Mouse (Mus musculus) hindbrain, embryonic 11.5 days (tissue): ENCODE data around the gene Mapk12. TPM values are rescaled to one million over a fixed set of nuclear protein-coding genes. Genes with fewer than 3 reads are reported as not detected.

Experiments used
- ATAC-seq: fragments of 200-750 bp; cut with Nextera tagmentation; 2 replicates; pipeline ENCODE4 v1.8.0; 2017; ENCODE audit warnings: mild to moderate bottlenecking, moderate TSS enrichment, moderate library complexity; ENCODE audit not compliant: low FRiP score
- DNase-seq: peaks from one replicate; pipeline ENCODE4 v3.0.0-alpha.2; 2015; ENCODE audit warnings: low spot score
- H3K27ac ChIP-seq: fragments of 300-500 bp; sonication (generic); 2 replicates; pipeline ENCODE4 v1.5.1; 2014; ENCODE audit warnings: mild to moderate bottlenecking, low read depth, low read length
- H3K27me3 ChIP-seq: fragments of 300-500 bp; sonication (generic); 2 replicates; pipeline ENCODE4 v1.6.1; 2014; ENCODE audit warnings: mild to moderate bottlenecking, low read length, moderate library complexity, mixed read lengths; ENCODE audit not compliant: control insufficient read depth, insufficient read depth
- H3K36me3 ChIP-seq: fragments of 300-500 bp; sonication (generic); 2 replicates; pipeline ENCODE4 v1.6.1; 2014; ENCODE audit warnings: mild to moderate bottlenecking, low read length, moderate library complexity, mixed read lengths; ENCODE audit not compliant: control insufficient read depth, insufficient read depth
- H3K4me1 ChIP-seq: fragments of 300-500 bp; sonication (generic); replicated peaks from 2 replicates; pipeline ENCODE4 v1.6.1; 2014; ENCODE audit warnings: low read length, mixed read lengths; ENCODE audit not compliant: control insufficient read depth, insufficient read depth
- H3K4me2 ChIP-seq: fragments of 300-500 bp; sonication (generic); replicated peaks from 2 replicates; pipeline ENCODE4 v1.6.1; 2014; ENCODE audit warnings: mild to moderate bottlenecking, low read depth, low read length
- H3K4me3 ChIP-seq: fragments of 300-500 bp; sonication (generic); 2 replicates; pipeline ENCODE4 v1.5.1; 2014; ENCODE audit warnings: low read depth, low read length
- H3K9ac ChIP-seq: fragments of 300-500 bp; sonication (generic); 2 replicates; pipeline ENCODE4 v1.6.1; 2014; ENCODE audit warnings: low read depth, low read length
- H3K9me3 ChIP-seq: fragments of 300-500 bp; sonication (generic); 2 replicates; pipeline ENCODE4 v1.6.1; 2016; ENCODE audit warnings: low read length; ENCODE audit not compliant: control insufficient read depth
- WGBS: fragments of 180-500 bp; shearing (Covaris S2); extraction: QIAGEN DNeasy Blood & Tissue Kit; methylation state at CpG from one replicate; pipeline ENCODE4 v1.1.7; 2014; 5-methylcytosine and 5-hydroxymethylcytosine counted together
- polyA plus RNA-seq: library from polyadenylated mRNA; unstranded; fragments of >200 nt; fragmentation: Nextera tagmentation; extraction: Ambion mirVana; gene quantifications from 2 replicates; pipeline ENCODE4 v1.2.1, GENCODE M21; 2014

Mapk12 gene
- polyA plus RNA-seq, 1 experiment from 2014 or later, result 16.5 TPM

GRCm38 (mm10) chr15:89173024-89173905 is 32.8 kb upstream of the Mapk12 start:
- Histone ChIP-seq H3K27me3 (no peaks in the 10 kb centered on the region), H3K9ac (peak overlapping the region; percentile 73), H3K27ac (peak overlapping the region; percentile 53), H3K4me1 (peaks cover 30% of the 10 kb centered on the region), H3K9me3 (no peaks in the 10 kb centered on the region), H3K4me2 (peak overlapping the region; percentile 100), H3K4me3 (peak overlapping the region; percentile 52), H3K36me3 (no peaks in the 10 kb centered on the region)
- under 1% methylated on average over 62 of the region's 65 CpGs for WGBS
- ATAC-seq, result peak; percentile 34
- peak; percentile 72 for DNase-seq

- H3K36me3 ChIP-seq, result no peaks in the 10 kb centered on the region
- H3K9ac ChIP-seq, result peak overlapping the region; percentile 73
- peak overlapping the region; percentile 52 for H3K4me3 ChIP-seq
- no peaks in the 10 kb centered on the region for H3K9me3 ChIP-seq
- no peak for DNase-seq
- ATAC-seq, result no peak
- peak overlapping the region; percentile 53; the same call in 1 of the 2 replicates for H3K27ac ChIP-seq
- peaks cover 28% of the 10 kb centered on the region for H3K4me1 ChIP-seq
- H3K4me2 ChIP-seq, result peak overlapping the region; percentile 100
- WGBS, result 38% methylated on average over 17 of the region's 17 CpGs
- H3K27me3 ChIP-seq, result no peaks in the 10 kb centered on the region
Measured at GRCm38 (mm10) chr15:89172276-89172935, 31.9 kb upstream of the Mapk12 start.

- ATAC-seq (no peak), DNase-seq (no peak)
- WGBS, result 87% methylated on average over 5 of the region's 5 CpGs
- Histone ChIP-seq H3K4me1 (peaks cover 22% of the 10 kb centered on the region), H3K9ac (no peak overlapping the region), H3K27me3 (no peaks in the 10 kb centered on the region), H3K36me3 (peaks cover 6% of the 10 kb centered on the region; the same call in 1 of the 2 replicates), H3K9me3 (no peaks in the 10 kb centered on the region), H3K4me3 (no peak overlapping the region), H3K4me2 (no peak overlapping the region), H3K27ac (no peak overlapping the region)
Measured at GRCm38 (mm10) chr15:89171526-89172051, 31.1 kb upstream of the Mapk12 start.

GRCm38 (mm10) chr15:89170102-89170501 is 29.6 kb upstream of the Mapk12 start:
- DNase-seq (no peak), ATAC-seq (no peak)
- H3K27me3 ChIP-seq, result no peaks in the 10 kb centered on the region
- no peaks in the 10 kb centered on the region for H3K9me3 ChIP-seq
- H3K9ac ChIP-seq, result no peak overlapping the region
- peaks cover 22% of the 10 kb centered on the region for H3K4me1 ChIP-seq
- no peak overlapping the region for H3K4me3 ChIP-seq
- WGBS, result 65% methylated on average over 3 of the region's 3 CpGs
- H3K36me3 ChIP-seq, result peaks cover 13% of the 10 kb centered on the region; the same call in 1 of the 2 replicates
- H3K27ac ChIP-seq, result 0 out of 2 replicates have a peak overlapping the region, but pooled peaks have one; percentile 11
- H3K4me2 ChIP-seq, result no peak overlapping the region

- no peak overlapping the region for H3K9ac ChIP-seq
- 6% methylated on average over 10 of the region's 10 CpGs for WGBS
Measured at GRCm38 (mm10) chr15:89169431-89169830, 28.9 kb upstream of the Mapk12 start.

DNA sequence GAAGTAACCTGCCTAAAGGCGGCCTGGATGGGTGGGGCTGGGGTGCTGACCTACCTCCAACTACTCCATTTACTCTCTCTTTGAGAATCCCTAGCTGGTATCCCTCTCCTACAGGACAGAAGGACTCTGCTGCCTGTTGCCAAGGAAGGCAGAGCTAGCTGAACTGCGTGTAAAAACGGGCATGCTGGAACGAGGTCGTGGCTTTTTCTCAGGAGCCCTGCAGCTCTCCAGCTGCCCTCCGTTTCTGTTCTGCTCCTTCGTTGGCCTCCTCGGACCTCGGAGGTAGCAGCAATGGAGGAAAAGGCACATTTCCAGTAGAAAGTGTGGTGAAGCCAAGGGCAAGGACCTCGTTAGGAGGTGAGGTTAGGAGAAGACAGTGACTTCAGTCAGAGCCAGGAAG is 28.4 kb upstream of the Mapk12 start:
- Histone ChIP-seq H3K4me1 (peaks cover 19% of the 10 kb centered on the region), H3K4me3 (no peak overlapping the region), H3K9ac (no peak overlapping the region), H3K9me3 (no peaks in the 10 kb centered on the region), H3K27ac (no peak overlapping the region), H3K4me2 (no peak overlapping the region), H3K27me3 (no peaks in the 10 kb centered on the region), H3K36me3 (peaks cover 23% of the 10 kb centered on the region)
- ATAC-seq, result no peak
- no peak for DNase-seq
- 62% methylated on average over 10 of the region's 10 CpGs for WGBS

More at GRCm38 (mm10) chr15:89169431-89169830, 28.9 kb upstream of the Mapk12 start:
- Histone ChIP-seq H3K27ac (no peak overlapping the region), H3K27me3 (no peaks in the 10 kb centered on the region), H3K4me2 (no peak overlapping the region), H3K4me3 (no peak overlapping the region), H3K4me1 (peaks cover 22% of the 10 kb centered on the region), H3K36me3 (peaks cover 18% of the 10 kb centered on the region), H3K9me3 (no peaks in the 10 kb centered on the region)
- DNase-seq, result peak; percentile 75
- peak; percentile 39; the same call in 1 of the 2 replicates for ATAC-seq

- no peak overlapping the region for H3K4me2 ChIP-seq
- H3K36me3 ChIP-seq, result peaks cover 36% of the 10 kb centered on the region
- H3K9me3 ChIP-seq, result no peaks in the 10 kb centered on the region
- peaks cover 7% of the 10 kb centered on the region; the same call in 1 of the 2 replicates for H3K4me1 ChIP-seq
- no peaks in the 10 kb centered on the region for H3K27me3 ChIP-seq
- 95% methylated on average over 12 of the region's 12 CpGs for WGBS
- no peak overlapping the region for H3K9ac ChIP-seq
- ATAC-seq (no peak), DNase-seq (no peak)
- H3K4me3 ChIP-seq, result no peak overlapping the region
- no peak overlapping the region for H3K27ac ChIP-seq
Measured at GRCm38 (mm10) chr15:89165478-89165877, 25.0 kb upstream of the Mapk12 start.

DNA sequence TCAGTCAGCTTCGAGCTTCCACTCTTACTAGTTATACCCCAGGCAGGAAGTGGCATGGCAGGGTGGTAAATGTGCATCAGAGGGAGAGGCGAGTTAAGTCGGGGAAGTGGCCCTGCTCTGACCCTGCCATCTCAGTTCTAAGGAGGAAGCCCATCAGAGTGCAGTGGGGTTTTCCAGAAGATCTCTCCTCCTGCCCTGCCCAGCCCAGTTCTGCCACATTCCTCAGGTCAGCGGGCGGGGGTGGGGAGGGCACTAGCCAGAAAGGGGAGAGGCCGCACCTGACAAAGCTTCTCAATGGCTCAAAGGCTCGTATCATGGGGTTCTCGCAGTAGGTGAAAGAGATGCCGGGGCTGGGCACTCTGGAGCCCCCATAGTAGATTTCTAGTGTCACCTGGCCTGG is 20.9 kb upstream of the Mapk12 start:
- H3K4me1 ChIP-seq, result no peaks in the 10 kb centered on the region
- H3K9me3 ChIP-seq, result no peaks in the 10 kb centered on the region
- DNase-seq, result no peak
- H3K4me3 ChIP-seq, result no peak overlapping the region
- H3K9ac ChIP-seq, result no peak overlapping the region
- H3K36me3 ChIP-seq, result peaks cover 58% of the 10 kb centered on the region
- H3K4me2 ChIP-seq, result no peak overlapping the region
- ATAC-seq, result no peak
- WGBS, result 95% methylated on average over 9 of the region's 9 CpGs
- no peaks in the 10 kb centered on the region for H3K27me3 ChIP-seq
- H3K27ac ChIP-seq, result no peak overlapping the region
